Mouse (Mus musculus) erythroblast, embryonic 14.5 days (primary cell): ENCODE measurements around the gene Fpgs.

Source experiments
- GATA1 ChIP-seq: IDR thresholded peaks from 2 replicates; pipeline ENCODE4 v1.6.1; 2012; ENCODE audit warnings: low read length, inconsistent platforms, mixed read lengths
- TAL1 ChIP-seq: IDR thresholded peaks from 3 replicates; pipeline ENCODE4 v1.6.1; 2012; ENCODE audit warnings: low read length, inconsistent platforms, mixed read lengths

DNA sequence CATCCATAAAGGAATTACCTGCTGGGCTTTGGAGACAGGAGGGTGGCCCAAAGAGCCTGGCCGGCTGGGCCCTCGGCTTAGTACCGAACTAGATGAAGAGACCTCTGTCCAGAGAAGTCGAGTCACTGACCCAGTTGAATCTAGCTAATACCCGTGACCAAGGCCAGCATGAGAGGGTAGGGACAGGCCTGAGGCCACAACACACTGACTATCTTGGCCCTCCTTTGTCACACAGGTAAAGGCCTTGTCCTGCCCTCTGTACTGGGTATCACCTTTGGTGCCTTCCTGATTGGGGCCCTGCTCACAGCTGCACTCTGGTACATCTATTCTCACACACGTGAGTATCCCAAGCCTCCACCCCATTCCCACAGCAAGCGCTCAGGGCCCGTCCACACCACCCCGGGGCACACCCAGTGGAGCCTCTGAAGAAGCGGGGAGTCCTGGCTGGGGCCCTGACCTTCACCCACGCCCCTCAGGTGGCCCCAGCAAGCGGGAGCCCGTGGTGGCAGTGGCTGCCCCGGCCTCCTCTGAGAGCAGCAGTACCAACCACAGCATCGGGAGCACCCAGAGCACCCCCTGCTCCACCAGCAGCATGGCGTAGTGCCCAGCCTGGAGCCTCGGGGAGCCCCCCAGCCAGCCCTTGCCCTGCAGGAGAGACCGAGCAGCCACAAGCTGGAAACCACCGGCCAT is 22.8 kb downstream of the Fpgs start:
- TF ChIP-seq GATA1 = no peak
- TF ChIP-seq TAL1 = no peak
